Mouse (Mus musculus): Measurements from ENCODE around the gene Ssh2.

DNA sequence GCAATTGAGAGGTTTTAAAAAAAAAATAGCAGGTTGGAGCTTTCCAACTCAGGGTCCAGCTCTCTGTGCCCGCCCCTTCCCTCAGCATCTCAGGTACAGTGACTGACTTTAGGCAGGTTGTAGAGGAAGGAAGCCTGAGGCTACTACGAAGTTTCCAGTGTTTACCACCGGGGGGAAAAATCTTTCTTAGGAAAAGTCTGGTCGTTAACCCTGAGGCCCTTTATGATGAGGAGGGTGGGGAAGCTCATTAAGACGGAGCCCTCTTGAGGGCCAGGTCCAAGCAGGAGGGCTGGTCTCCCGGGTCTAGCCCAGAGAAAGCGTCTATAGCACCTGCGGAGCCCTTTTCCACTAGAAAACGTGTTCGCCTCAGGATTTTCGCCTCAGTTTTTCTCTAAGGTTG lies 604 bp upstream of the Ssh2 start:
- TF ChIP-seq CTCF (IDR thresholded peaks at IDR 0.05; ENCODE audit: borderline replicate concordance, insufficient read depth, low read length) (no peak), POLR2A (IDR thresholded peaks at IDR 0.05; ENCODE audit: low read depth, low read length) (no peak)
